Mouse (Mus musculus): Measurements from ENCODE around the gene Kcna7.

Gene Kcna7

GRCm38 (mm10) chr7:45426556-45426955 is 21.1 kb downstream of the Kcna7 start:
- no peak for DNase-seq

- DNase-seq = no peak
Observed at GRCm38 (mm10) chr7:45433835-45434202, 28.4 kb downstream of the Kcna7 start.

DNA sequence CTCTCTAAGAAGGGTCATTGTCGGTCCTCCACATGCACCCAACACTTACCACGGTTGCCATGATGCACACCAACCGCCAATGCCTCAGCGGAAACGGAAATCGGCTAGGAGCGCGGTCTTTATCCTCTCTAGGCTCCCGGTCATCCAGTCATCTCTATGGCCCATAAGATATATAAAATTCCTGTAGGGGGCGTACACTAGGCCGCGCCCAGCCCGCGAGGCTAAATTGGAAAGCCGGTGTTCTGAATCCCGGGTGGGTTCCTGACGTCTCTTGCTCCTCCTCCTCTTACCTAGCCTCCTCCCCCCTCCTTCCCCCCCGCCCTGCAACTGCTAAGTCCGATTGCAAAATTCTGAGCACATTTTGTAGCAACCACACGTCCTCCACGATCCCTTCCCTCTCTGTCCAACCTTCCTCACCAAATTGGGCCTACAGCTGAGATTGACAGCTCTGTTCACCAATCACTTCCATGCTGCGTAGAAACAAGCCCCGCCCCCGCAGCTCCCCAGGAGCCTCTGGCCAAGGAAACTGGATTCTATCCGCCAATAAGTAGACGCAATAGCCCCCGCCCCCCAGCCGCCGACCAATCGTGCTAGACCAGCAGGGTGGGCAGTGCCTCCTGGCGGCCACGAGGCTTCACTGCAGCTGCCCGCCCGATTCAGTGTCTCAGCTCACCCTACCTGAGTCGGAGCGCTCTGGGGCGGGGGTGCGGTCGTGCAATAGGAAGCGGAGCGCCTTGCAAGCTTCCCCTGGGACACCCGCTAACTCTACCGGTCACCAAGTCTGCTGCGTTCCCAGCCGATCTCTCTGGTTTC is 29.0 kb downstream of the Kcna7 start, which contains the start of gene Gys1:
Gene Gys1 (plus strand): TSS at position 642 of the 813 bp plus-strand sequence.
- peak; percentile 100 for DNase-seq

DNA sequence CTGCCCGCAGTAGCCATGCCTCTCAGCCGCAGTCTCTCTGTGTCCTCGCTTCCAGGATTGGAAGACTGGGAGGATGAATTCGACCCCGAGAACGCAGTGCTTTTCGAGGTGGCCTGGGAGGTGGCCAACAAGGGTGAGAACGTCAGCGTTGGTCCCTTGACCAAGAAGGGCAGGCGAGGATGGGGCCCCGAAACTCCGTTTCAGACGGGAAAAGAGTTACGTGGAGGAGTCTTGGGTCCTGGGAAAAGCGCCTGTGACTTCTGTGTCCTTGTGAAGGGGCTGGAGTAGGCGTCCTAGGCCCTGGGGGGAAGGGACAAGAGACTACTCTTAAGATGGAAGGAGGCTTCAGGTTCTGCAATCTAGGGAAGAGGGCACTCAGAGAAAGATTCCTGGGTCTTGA is 29.6 kb downstream of the Kcna7 start:
- peak in 1 of 2 experiments; percentile 51 for DNase-seq

DNA sequence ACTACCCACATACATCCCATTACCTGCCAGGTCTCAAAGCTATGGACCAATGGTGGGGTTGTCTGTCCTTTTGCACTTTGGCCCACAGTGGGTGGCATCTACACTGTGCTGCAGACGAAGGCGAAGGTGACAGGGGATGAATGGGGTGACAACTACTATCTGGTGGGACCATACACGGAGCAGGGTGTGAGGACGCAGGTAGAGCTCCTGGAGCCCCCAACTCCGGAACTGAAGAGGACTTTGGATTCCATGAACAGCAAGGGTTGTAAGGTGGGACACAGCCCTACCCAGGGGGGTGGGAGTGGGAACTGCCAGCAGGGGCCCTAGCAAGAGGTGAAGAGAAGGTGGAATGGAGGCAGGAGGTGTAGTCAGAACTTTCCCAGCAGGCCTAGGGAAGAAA is 31.0 kb downstream of the Kcna7 start:
- no peak for DNase-seq

- no peak for DNase-seq
Observed at GRCm38 (mm10) chr7:45437046-45437445, 31.6 kb downstream of the Kcna7 start.

DNA sequence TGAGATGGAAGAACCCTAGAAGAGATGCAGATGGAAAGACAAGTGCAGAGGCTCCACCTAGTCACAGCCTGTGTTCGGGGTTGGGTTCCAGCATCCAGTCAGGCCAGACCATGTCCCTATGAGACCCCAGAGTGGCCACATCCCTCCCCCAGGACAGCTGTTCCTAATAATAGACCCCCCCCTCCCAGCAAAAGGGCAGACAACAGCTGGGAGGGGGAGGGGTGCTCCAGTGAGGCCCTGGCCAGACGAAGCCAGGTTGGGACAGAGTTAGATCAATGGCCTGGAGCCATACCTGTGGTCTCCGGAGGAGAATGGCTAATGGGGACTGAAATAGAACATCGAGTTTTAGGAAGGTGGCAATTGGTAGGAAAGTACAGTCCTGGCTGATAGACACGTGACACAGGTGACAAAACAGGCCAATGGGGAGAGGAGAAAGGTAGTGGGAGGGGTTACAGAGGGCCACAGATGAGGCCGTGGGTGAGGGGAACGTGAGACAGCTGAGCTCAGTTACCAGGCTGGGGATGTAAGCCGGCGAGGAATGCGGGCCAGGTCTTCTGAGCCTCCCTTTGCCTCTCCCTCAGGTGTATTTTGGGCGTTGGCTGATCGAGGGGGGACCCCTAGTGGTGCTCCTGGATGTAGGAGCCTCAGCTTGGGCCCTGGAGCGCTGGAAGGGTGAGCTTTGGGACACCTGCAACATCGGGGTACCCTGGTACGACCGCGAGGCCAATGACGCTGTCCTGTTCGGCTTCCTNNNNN is 32.2 kb downstream of the Kcna7 start, which contains the start of gene Ruvbl2:
Gene Ruvbl2 (minus strand): TSS at position 576 of the 756 bp plus-strand sequence.
- peak; percentile 44 to 49 for DNase-seq

DNA sequence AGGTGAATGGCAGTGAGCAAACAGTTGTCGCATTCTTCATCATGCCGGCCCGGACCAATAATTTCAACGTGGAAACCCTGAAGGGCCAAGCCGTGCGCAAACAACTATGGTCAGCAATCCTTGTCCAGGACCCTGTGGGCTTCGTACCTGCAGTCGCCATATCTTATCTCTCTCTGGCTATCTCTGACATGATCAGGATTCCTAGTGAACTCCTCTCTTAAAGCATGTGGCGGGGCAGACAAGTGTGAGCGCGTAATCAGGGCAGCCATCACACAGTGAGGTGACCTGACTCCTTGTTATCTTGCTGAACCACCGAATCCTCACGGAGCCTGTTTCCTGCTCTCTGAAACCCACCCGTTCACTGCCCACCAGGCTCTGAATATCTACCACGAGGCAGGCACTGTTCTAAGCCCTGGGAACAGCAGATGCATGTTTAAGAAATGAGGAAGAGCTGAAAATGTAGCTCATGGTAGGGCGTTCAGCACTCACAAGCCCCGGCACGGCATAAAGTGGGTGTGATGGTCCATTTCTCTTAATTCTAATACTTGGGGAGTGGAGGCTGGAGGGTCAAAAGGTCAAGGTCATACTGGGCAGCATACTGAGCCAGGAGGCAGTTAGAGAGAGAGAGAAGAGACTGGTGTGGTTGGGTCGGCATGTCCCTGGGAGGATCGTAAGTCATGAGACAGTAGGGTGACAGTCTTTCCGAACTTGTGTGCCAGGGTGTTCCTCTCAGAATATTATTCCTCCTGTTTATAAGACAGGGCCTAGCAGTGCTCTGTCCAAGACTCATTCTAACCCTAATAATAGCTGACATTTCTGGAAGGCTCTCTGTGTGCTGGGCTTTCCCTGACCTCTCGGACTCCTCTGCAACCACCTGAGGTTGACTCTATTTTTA is 38.3 kb downstream of the Kcna7 start:
- DNase-seq = no peak

DNA sequence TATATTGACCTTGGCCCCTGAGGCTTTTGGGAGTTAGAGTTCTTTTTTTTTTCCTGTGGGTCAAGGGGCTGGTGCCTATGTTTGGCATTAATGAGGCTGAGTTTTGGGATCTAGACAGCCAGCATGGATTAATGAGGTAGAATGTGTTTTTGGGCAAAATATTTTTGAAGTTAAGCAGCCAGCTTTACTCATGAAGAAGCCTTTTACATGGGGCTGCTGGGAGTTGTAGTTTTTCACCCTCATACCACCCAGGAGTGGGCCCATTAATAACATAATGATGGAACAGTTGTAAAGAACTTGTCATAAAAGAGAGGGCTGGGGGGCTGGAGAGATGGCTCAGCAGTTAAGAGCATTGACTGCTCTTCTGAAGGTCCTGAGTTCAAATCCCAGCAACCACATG is 41.1 kb downstream of the Kcna7 start:
- no peak for DNase-seq

DNA sequence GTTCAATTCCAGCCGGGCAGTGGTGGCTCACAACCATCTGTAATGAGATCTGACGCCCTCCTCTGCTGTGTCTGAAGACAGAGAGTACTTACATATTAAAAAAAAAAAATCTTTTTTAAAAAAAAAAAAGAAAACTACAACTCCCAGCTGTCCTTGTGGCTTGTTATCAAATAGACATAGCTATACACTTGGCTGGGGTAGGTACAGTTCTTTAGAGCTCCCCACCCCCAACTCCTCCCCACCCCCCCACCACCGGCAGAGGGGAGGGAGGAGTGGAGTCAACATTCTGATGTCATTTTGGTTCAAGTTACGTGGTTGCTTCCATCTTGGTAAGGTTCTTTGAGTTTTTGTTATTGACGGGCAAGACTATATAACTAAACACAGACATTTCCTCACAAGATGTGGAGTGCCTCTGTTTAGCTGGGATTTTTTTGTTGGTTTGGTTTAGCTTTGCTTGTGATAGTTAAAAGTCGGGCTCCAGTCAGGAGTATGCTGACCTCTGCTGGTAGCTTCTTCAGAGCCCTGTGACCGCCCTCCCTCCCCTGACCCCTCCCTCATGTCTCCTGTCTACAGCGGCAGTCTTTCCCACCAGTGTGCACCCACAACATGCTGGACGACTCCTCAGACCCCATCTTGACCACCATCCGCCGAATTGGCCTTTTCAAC is 42.0 kb downstream of the Kcna7 start:
- peak in 1 of 2 experiments; percentile 55 for DNase-seq

DNA sequence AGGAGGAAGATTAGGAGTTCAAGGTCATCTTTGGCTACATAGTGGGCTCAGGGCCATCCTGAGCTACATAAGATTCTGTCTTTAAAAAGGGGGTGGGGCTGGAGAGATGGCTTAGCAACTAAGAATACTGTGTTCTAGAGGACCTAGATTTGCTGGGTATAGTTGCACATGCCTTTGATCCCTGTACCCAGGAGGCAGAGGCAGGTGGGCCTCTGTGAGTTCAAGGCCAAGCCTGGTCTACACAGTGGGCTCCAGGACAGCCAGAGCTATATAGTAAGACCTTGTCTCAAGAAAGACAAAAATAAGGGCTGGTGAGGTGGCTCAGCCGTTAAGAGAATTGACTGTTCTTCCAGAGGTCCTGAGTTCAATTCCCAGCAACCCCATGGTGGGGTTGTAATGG is 44.5 kb downstream of the Kcna7 start:
- DNase-seq = no peak

- DNase-seq = peak; percentile 78 to 89
Observed at GRCm38 (mm10) chr7:45451344-45451982, 46.0 kb downstream of the Kcna7 start.

DNA sequence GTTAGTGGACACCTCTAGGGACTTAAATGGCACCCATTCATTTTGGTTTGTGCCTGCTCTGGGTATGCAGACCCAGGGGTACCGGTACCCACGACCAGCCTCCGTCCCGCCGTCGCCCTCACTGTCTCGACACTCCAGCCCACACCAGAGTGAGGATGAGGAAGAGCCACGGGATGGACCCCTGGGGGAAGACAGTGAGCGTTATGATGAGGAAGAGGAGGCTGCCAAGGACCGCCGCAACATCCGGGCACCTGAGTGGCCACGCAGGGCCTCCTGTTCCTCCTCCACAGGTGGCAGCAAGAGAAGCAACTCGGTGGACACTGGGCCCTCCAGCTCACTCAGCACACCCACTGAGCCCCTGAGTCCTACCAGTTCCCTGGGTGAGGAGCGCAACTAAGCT is 49.5 kb downstream of the Kcna7 start:
- DNase-seq = no peak

GRCm38 (mm10) chr7:45455932-45456696 is 50.7 kb downstream of the Kcna7 start:
- no peak for DNase-seq

- DNase-seq = no peak
Observed at GRCm38 (mm10) chr7:45456721-45457203, 51.3 kb downstream of the Kcna7 start.

DNA sequence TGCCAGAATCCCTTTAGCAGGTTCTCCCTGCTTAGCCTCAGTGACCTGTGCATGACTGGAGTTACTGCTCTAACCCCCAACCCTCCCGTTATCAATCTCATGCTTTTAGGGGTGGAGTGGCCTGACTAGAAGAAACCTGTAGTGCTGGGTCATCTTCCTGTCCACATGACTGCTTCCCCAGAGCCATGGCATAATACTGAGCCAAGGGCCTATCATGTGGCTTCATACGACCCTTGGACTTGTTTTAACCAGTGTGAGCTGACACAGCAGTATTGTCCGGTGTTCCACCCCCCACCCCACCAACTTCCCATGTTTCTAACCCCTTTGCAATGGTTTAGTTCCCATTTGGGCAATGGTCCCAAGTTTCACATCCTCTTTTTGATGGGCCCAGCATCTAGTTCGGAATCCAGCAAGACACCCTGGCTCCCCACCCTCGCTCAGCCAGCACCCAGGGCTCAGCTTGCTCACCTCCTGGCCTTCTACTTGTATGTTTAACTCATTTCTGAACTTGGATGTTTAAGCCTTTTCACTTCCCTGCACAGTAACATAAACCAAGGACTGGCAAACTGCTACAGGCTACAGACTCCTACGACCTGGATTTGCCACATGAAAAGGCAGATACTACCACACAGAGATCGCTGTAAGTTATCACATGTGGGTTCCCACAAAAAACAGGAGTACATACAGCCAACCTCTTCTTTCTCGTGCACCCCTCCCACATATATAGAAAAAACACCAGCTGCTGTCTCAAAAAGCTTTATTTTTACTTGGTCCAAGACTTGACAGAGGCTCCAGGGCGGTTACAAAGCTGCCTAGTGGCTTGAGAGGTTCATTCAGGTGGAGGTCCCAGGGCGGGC is 52.0 kb downstream of the Kcna7 start:
- peak; percentile 37 to 52 for DNase-seq

DNA sequence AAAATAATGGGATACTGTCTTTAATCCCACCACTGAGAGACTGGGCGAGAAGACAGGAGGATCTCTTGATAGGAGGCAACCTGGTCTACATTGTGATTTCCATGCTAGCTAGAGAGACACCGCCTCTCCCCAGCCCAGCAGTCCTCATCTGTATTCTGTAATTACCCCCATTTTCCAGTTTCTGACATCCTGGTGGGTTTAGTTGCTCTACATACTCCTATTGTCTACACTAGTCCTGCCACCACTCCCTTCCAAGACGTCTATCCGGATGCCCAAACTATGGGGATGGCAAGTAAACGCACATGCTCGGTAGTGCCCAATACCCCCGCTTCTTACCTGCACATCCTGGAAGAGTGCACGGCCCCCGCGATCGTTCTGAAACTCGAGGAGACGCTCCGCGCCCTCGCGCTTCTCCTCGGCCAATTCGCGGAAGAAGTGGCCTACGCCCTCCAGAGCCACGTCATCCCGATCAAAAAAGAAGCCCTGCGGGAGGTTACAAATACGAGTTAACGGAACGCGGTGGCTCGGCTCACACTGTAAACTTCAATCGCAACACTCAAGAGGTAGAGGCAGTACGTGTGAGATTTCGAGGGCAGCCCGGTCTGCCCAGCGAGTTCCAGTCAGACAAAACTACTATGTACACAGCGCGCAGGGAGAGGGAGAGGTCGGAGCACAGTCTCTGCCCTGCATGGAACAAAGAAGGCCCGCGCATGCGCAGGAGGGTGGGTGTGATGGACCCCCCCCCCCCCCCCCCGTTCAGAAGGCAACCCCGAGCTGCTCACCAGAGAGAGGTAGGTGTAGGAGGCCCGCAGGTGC is 53.5 kb downstream of the Kcna7 start:
- peak; percentile 86 to 87 for DNase-seq
